Mouse (Mus musculus) hindbrain, postnatal 0 days (tissue): ENCODE measurements around the gene Cmip. TPM values are rescaled to one million over a fixed set of nuclear protein-coding genes. Genes with fewer than 3 reads are reported as not detected.

Experiments
- ATAC-seq: fragments of 200-750 bp; cut with Nextera tagmentation; 2 replicates; pipeline ENCODE4 v1.8.0; 2017; ENCODE audit warnings: mild to moderate bottlenecking, moderate TSS enrichment, moderate library complexity
- DNase-seq: peaks from one replicate; pipeline ENCODE4 v3.0.0-alpha.2; 2015; ENCODE audit warnings: low spot score
- H3K27ac ChIP-seq: fragments of 300-500 bp; sonication (generic); 2 replicates; pipeline ENCODE4 v1.5.1; 2014; ENCODE audit warnings: mild to moderate bottlenecking
- H3K27me3 ChIP-seq: fragments of 300-500 bp; sonication (generic); 2 replicates; pipeline ENCODE4 v1.6.1; 2014; ENCODE audit warnings: low read length, mixed read lengths; ENCODE audit not compliant: insufficient read depth
- H3K36me3 ChIP-seq: fragments of 300-500 bp; sonication (generic); 2 replicates; pipeline ENCODE4 v1.6.1; 2014; ENCODE audit warnings: low read length, mixed read lengths; ENCODE audit not compliant: insufficient read depth
- H3K4me1 ChIP-seq: fragments of 300-500 bp; sonication (generic); 2 replicates; pipeline ENCODE4 v1.6.1; 2014; ENCODE audit warnings: antibody characterized with exemption, low read length, mixed read lengths; ENCODE audit not compliant: insufficient read depth
- H3K4me2 ChIP-seq: fragments of 300-500 bp; sonication (generic); 2 replicates; pipeline ENCODE4 v1.6.1; 2014; ENCODE audit warnings: low read depth, mild to moderate bottlenecking, low read length, moderate library complexity, mixed read lengths
- H3K4me3 ChIP-seq: fragments of 300-500 bp; sonication (generic); 2 replicates; pipeline ENCODE4 v1.5.1; 2014; ENCODE audit warnings: low read length
- H3K9ac ChIP-seq: fragments of 300-500 bp; sonication (generic); replicated peaks from 2 replicates; pipeline ENCODE4 v1.6.1; 2014; ENCODE audit warnings: mild to moderate bottlenecking, low read length, moderate library complexity, mixed read lengths
- H3K9me3 ChIP-seq: fragments of 300-500 bp; sonication (generic); 2 replicates; pipeline ENCODE4 v1.6.1; 2016; ENCODE audit warnings: low read length, mixed read lengths
- CTCF ChIP-seq: IDR thresholded peaks from 2 replicates; pipeline ENCODE4 v1.5.1; 2016; ENCODE audit warnings: antibody characterized with exemption, control low read depth, low read depth
- WGBS: fragments of 180-500 bp; shearing (Covaris S2); extraction: QIAGEN DNeasy Blood & Tissue Kit; methylation state at CpG from one replicate; pipeline ENCODE4 v1.1.7; 2014; 5-methylcytosine and 5-hydroxymethylcytosine counted together
- polyA plus RNA-seq: library from polyadenylated mRNA; unstranded; fragments of >200 nt; fragmentation: Nextera tagmentation; extraction: Ambion mirVana; gene quantifications from 2 replicates; pipeline ENCODE4 v1.2.1, GENCODE M21; 2015
- total RNA-seq: library from RNA; depleted of rRNA; stranded (reverse); fragments of >200 nt; gene quantifications from 2 replicates; pipeline ENCODE4 v1.2.3, GENCODE M21; 2014

The Cmip gene
- total and polyA plus RNA-seq, 2 experiments from 2014 or later, result 163 to 230 TPM

- ATAC-seq (peak; percentile 58), DNase-seq (peak; percentile 66)
- H3K36me3 ChIP-seq, result no peaks in the 10 kb centered on the region
- peaks cover 13% of the 10 kb centered on the region for H3K4me1 ChIP-seq
- H3K9ac ChIP-seq, result no peak overlapping the region
- H3K4me3 ChIP-seq, result no peak overlapping the region
- 59% methylated on average over 8 of the region's 8 CpGs for WGBS
- H3K27me3 ChIP-seq, result no peaks in the 10 kb centered on the region
- TF ChIP-seq CTCF, result no peak
- H3K9me3 ChIP-seq, result no peaks in the 10 kb centered on the region
- peak overlapping the region; percentile 64; the same call in 1 of the 2 replicates for H3K27ac ChIP-seq
- no peak overlapping the region for H3K4me2 ChIP-seq
Observed at GRCm38 (mm10) chr8:117310961-117311561, 54.2 kb downstream of the Cmip start.

GRCm38 (mm10) chr8:117314308-117314953 is 57.6 kb downstream of the Cmip start:
- Histone ChIP-seq H3K9ac (no peak overlapping the region), H3K4me2 (no peak overlapping the region), H3K27ac (peak overlapping the region; percentile 65), H3K4me3 (no peak overlapping the region), H3K36me3 (no peaks in the 10 kb centered on the region), H3K4me1 (peaks cover 21% of the 10 kb centered on the region), H3K9me3 (no peaks in the 10 kb centered on the region), H3K27me3 (no peaks in the 10 kb centered on the region)
- no peak for TF ChIP-seq CTCF
- ATAC-seq, result peak; percentile 6; the same call in 1 of the 2 replicates
- DNase-seq, result no peak
- 21% methylated on average over 8 of the region's 8 CpGs for WGBS

GRCm38 (mm10) chr8:117315727-117316126 is 58.9 kb downstream of the Cmip start:
- no peak for DNase-seq
- H3K36me3 ChIP-seq, result no peaks in the 10 kb centered on the region
- H3K27ac ChIP-seq, result no peak overlapping the region
- no peaks in the 10 kb centered on the region for H3K9me3 ChIP-seq
- 81% methylated on average over 16 of the region's 16 CpGs for WGBS
- H3K27me3 ChIP-seq, result no peaks in the 10 kb centered on the region
- no peak for ATAC-seq
- no peak overlapping the region for H3K4me3 ChIP-seq
- no peak for TF ChIP-seq CTCF
- H3K9ac ChIP-seq, result no peak overlapping the region
- H3K4me1 ChIP-seq, result peaks cover 22% of the 10 kb centered on the region
- H3K4me2 ChIP-seq, result no peak overlapping the region

GRCm38 (mm10) chr8:117317478-117317877 is 60.6 kb downstream of the Cmip start:
- peaks cover 29% of the 10 kb centered on the region for H3K4me1 ChIP-seq
- no peak overlapping the region for H3K4me3 ChIP-seq
- H3K36me3 ChIP-seq, result no peaks in the 10 kb centered on the region
- no peak overlapping the region for H3K4me2 ChIP-seq
- no peak overlapping the region for H3K27ac ChIP-seq
- ATAC-seq (no peak), DNase-seq (no peak)
- H3K27me3 ChIP-seq, result no peaks in the 10 kb centered on the region
- 85% methylated on average over 8 of the region's 8 CpGs for WGBS
- H3K9me3 ChIP-seq, result no peaks in the 10 kb centered on the region
- no peak overlapping the region for H3K9ac ChIP-seq
- no peak for TF ChIP-seq CTCF

GRCm38 (mm10) chr8:117318911-117319826 is 62.3 kb downstream of the Cmip start:
- Histone ChIP-seq H3K4me3 (no peak overlapping the region), H3K36me3 (no peaks in the 10 kb centered on the region), H3K27ac (no peak overlapping the region), H3K9ac (no peak overlapping the region), H3K4me1 (peaks cover 33% of the 10 kb centered on the region), H3K4me2 (no peak overlapping the region), H3K9me3 (no peaks in the 10 kb centered on the region), H3K27me3 (no peaks in the 10 kb centered on the region)
- DNase-seq, result peak; percentile 49
- no peak for ATAC-seq
- 71% methylated on average over 26 of the region's 26 CpGs for WGBS
- no peak for TF ChIP-seq CTCF

GRCm38 (mm10) chr8:117320616-117321015 is 63.8 kb downstream of the Cmip start:
- H3K36me3 ChIP-seq, result no peaks in the 10 kb centered on the region
- no peak overlapping the region for H3K9ac ChIP-seq
- no peak for TF ChIP-seq CTCF
- no peak overlapping the region for H3K4me2 ChIP-seq
- no peak overlapping the region for H3K4me3 ChIP-seq
- H3K27me3 ChIP-seq, result no peaks in the 10 kb centered on the region
- 91% methylated on average over 10 of the region's 10 CpGs for whole genome bisulfite sequencing
- H3K9me3 ChIP-seq, result no peaks in the 10 kb centered on the region
- H3K27ac ChIP-seq, result 0 out of 2 replicates have a peak overlapping the region, but pooled peaks have one; percentile 7
- peaks cover 27% of the 10 kb centered on the region for H3K4me1 ChIP-seq
- DNase-seq, result no peak
- ATAC-seq, result no peak
